In the genomic region with DNA sequence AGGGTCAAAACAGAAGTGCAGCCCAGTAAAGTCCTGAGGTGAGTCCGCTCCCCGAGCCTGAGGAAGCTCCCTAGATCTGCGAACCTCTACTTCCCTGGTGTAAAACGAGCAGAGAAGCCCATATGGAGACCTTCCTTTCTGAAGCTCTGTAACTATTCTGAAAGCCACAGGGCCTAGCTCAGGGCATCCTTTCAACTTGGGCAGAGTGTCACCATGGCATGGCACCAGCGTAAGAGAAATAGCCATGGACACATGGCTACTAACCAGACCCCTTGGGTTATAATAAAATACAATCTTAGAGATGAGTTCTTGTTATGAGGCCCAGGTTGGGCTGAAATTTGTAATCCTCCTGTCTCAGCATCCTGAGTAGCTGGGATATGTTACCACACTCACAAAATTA, we compare ENCODE assay signal across 26 mouse cellular contexts. TPM values are rescaled to one million over a fixed set of nuclear protein-coding genes. Genes with fewer than 3 reads are reported as not detected.
A peak's percentile ranks its signal among the peaks of the same experiment; 100 is the strongest.
DNase-seq lines count a peak whose midpoint lies in the region; ATAC-seq and TF ChIP-seq lines count a peak whose summit lies in the region.
"Had no signal": no experiment of that assay in that cellular context is flagged by ENCODE, and none has a peak within 500 bp of the region (broad histone marks: within the 10 kb centered on the region; RNA-seq: fewer than 3 reads in every experiment).

No protein-coding gene starts in this region.

- no peak for ATAC-seq in megakaryocyte progenitor cell, adult 5-6 weeks (replicated peaks; ENCODE audit: poor library complexity)
- ATAC-seq: activated CD4-positive, CD25-positive, alpha-beta regulatory T cell, adult 4 months; CD4-positive, CD25-positive, alpha-beta regulatory T cell, adult 4 months; forebrain, embryonic 13.5 days; forebrain, embryonic 16.5 days; hindbrain, embryonic 16.5 days; intestine, embryonic 15.5 days had no signal

- peak; percentile 40 to 52 for DNase-seq in cerebellum, adult 18-20 months
- DNase-seq in cerebellum, adult 11 months: no peak
- peak; percentile 30 for DNase-seq in gastrocnemius, adult 2 months
- DNase-seq in gastrocnemius, postnatal 25 days: no peak
- peak; percentile 53 to 67 for DNase-seq in cerebellum, postnatal 25 days
- DNase-seq in Muller cell, postnatal 12 days (ENCODE audit: inconsistent ontology term): no peak
- DNase-seq: adrenal gland, adult 8-10 months; adrenal gland, postnatal 25 days; gastrocnemius, postnatal 14 days; heart, adult 18-20 months; heart, postnatal 10 days; heart, postnatal 36 days; kidney, adult 11 months; kidney, adult 8-10 months had no signal

- no peak overlapping the region for H3K4me3 ChIP-seq in gastrocnemius, adult 2 months
- H3K4me3 ChIP-seq: forebrain, embryonic 10.5 days; forebrain, embryonic 13.5 days; heart, embryonic 12.5 days; heart, embryonic 15.5 days; hindbrain, embryonic 10.5 days; hindbrain, embryonic 13.5 days; intestine, embryonic 15.5 days had no signal

- intact Hi-C loops in gastrocnemius, adult 2 months (cut with DNase I): loop anchor here (5.0 kb wide), 1 partner anchor 35 kb away; the partner anchor contains the start of gene Bptf

- no peak overlapping the region for H3K27ac ChIP-seq in gastrocnemius, adult 2 months
- H3K27ac ChIP-seq: forebrain, embryonic 10.5 days; forebrain, embryonic 13.5 days; heart, embryonic 15.5 days; hindbrain, embryonic 10.5 days; hindbrain, embryonic 13.5 days; intestine, embryonic 15.5 days had no signal

- TF ChIP-seq CTCF in gastrocnemius, adult 2 months (IDR thresholded peaks at IDR 0.05): no peak

RNA-seq across cellular contexts. Expression of gene Bptf, which starts 35.0 kb away (rescaled TPM):
- 10 to 100 TPM; 22.4 to 24.2 TPM for total RNA-seq in gastrocnemius, adult 2 months (2021)
- 10 to 100 TPM; 18.1 to 20.0 TPM for total RNA-seq in gastrocnemius, postnatal 25 days (2021)
- total RNA-seq in megakaryocyte progenitor cell, adult 5-6 weeks (2015): 58.9 and 63.3 TPM in 2 replicates
- total RNA-seq in megakaryocyte progenitor cell, adult 5-6 weeks (2017): 36.5 and 43.6 TPM in 2 replicates

Comparison
In these comparisons a context has a peak if more than half of its experiments do, and no peak if none do; other contexts are left out.
1. DNase-seq: peak in cerebellum, adult 18-20 months (2 of 2), gastrocnemius, adult 2 months (single experiment) and cerebellum, postnatal 25 days (2 of 2); none in cerebellum, adult 11 months (single experiment), gastrocnemius, postnatal 25 days (single experiment) and Muller cell, postnatal 12 days (single experiment).